Mouse (Mus musculus): ENCODE data around the gene B4galt2.

GRCm38 (mm10) chr4:117885093-117885492 lies 1.8 kb upstream of the B4galt2 start:
- no peak for TF ChIP-seq CTCF (IDR thresholded peaks at IDR 0.05; ENCODE audit: control insufficient read depth, insufficient read depth, low read length)
- no peak for TF ChIP-seq POLR2A (IDR thresholded peaks at IDR 0.05; ENCODE audit: borderline replicate concordance, control insufficient read depth, low read depth, low read length)

Data from bone marrow, adult 2 months (tissue).